Mouse (Mus musculus): Measurements from ENCODE around the gene Trmt2a. TPM values are rescaled to one million over a fixed set of nuclear protein-coding genes. Genes with fewer than 3 reads are reported as not detected.
"Not testable (repeated sequence)": the region's sequence is repeated elsewhere in the genome, so short reads cannot be mapped to it uniquely, and the experiment has no call there.

Trmt2a gene
- total RNA-seq, 2 experiments from 2014 or later, result 48.9 to 64.1 TPM

GRCm38 (mm10) chr16:18289067-18289588, 40.6 kb downstream of the Trmt2a start, which contains the start of gene Dgcr8:
Dgcr8 (minus strand) TSS chr16:18289246.
- peak; percentile 98 to 99 for DNase-seq

GRCm38 (mm10) chr16:18289614-18290013, 41.1 kb downstream of the Trmt2a start:
- DNase-seq, result not testable (repeated sequence)

Small RNA genes lying within 50 kb of the gene (microRNA-seq; reads per million reads assigned to microRNA genes)
- gene Gm24572, result 0.21 to 0.30 reads per million in 2 experiments
- gene Mir1306, result 245 to 251 reads per million in 2 experiments

Other genes with a start within 250 kb of the Trmt2a start
- 10 to 100 TPM; 66.1 to 70.8 TPM for gene Dgcr6, start 195.8 kb upstream of the Trmt2a start, total RNA-seq (2021)
- 10 to 100 TPM; 32.7 to 42.6 TPM for gene Prodh, start 158.5 kb upstream of the Trmt2a start, total RNA-seq (2021)
- gene Rtn4r, start 121.0 kb upstream of the Trmt2a start, total RNA-seq (2021), result 100 to 1,000 TPM in 1 of 2 experiments, 10 to 100 TPM in 1; 96.1 to 105 TPM
- gene Ccdc188, start 30.8 kb upstream of the Trmt2a start, total RNA-seq (2021), result not detected
- 10 to 100 TPM; 68.5 to 70.0 TPM for gene Zdhhc8, start 13.5 kb upstream of the Trmt2a start, total RNA-seq (2021)
- gene Ranbp1, start 53 bp downstream of the Trmt2a start, total RNA-seq (2021), result 10 to 100 TPM; 85.1 to 90.7 TPM
- not detected for gene Gm49776, start 9.6 kb downstream of the Trmt2a start, total RNA-seq (2021)
- 10 to 100 TPM; 45.1 to 50.2 TPM for gene Dgcr8, start 40.6 kb downstream of the Trmt2a start, total RNA-seq (2021)
- 100 to 1,000 TPM; 124 to 125 TPM for gene Tango2, start 99.4 kb downstream of the Trmt2a start, total RNA-seq (2021)
- 10 to 100 TPM; 36.2 to 37.7 TPM for gene Arvcf, start 99.5 kb downstream of the Trmt2a start, total RNA-seq (2021)
- gene Txnrd2, start 177.7 kb downstream of the Trmt2a start, total RNA-seq (2021), result 10 to 100 TPM; 19.6 to 21.7 TPM
- 10 to 100 TPM; 66.3 to 68.1 TPM for gene Comt, start 178.2 kb downstream of the Trmt2a start, total RNA-seq (2021)

Measured in layer of hippocampus, postnatal 36 days (tissue).